Mouse (Mus musculus) myocyte (in vitro differentiated cells): ENCODE measurements around the gene Rps6kc1.

ENCODE experiments used
- CEBPB ChIP-seq: IDR thresholded peaks from 2 replicates; pipeline ENCODE4 v1.6.1; 2011; ENCODE audit warnings: mild to moderate bottlenecking, moderate library complexity; ENCODE audit not compliant: poor library complexity, insufficient read depth, severe bottlenecking
- POLR2A ChIP-seq: IDR thresholded peaks from one replicate; pipeline ENCODE4 v1.6.1; 2011; ENCODE audit warnings: low read depth, mild to moderate bottlenecking, control low read depth, moderate library complexity; ENCODE audit not compliant: insufficient read length
- TCF12 ChIP-seq: IDR thresholded peaks from one replicate; pipeline ENCODE4 v1.6.1; 2011; ENCODE audit warnings: mild to moderate bottlenecking, control low read depth; ENCODE audit not compliant: poor library complexity, insufficient read depth, severe bottlenecking

- TF ChIP-seq POLR2A (no peak), CEBPB (no peak), TCF12 (no peak)
These were observed 36.4 kb upstream of the Rps6kc1 start for GRCm38 (mm10) chr1:190947986-190948385.
